Mouse (Mus musculus): ENCODE data around the gene Wdr46. TPM values are rescaled to one million over a fixed set of nuclear protein-coding genes. Genes with fewer than 3 reads are reported as not detected.

Gene Wdr46
- total and polyA plus RNA-seq, 3 experiments, result 39.8 to 72.4 (median 49.7) TPM

DNA sequence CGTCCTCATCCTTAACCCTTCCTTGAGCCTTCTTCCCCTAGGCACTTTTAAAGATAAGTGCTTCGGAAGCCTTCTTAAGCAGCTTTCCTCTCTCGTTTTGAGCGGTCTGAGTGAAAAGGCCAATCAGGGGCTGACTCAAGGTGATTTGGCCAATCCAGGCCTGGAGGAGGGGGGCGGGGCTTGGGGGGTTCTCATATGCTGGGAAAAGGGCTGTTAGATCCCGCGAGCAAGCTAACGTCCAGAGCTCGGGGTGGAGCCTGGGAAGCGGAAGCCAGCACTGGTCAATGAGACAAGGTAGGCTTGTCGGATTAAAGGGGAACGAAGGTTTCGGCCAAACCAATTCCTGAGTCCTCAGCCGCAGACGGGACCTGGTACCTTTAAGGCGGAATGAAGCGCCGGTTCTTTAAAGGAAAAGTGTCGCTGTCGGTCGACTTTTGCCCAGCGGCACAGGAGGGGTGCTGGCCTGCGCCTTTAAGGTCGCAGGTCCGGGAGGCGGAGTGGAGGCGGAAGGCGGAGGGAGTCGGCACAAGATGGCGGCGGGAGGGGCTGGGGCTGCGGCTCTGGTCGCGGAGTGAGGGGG is 24.7 kb upstream of the Wdr46 start, which contains the start of the genes Tapbp and Zbtb22 (continued):
- TF ChIP-seq ZMIZ1 (IDR thresholded peaks at IDR 0.05; ENCODE audit: low read depth, low read length), result no peak
- TF ChIP-seq SIN3A (IDR thresholded peaks at IDR 0.05; ENCODE audit: low read length), result peak; percentile 100
- TF ChIP-seq MAX (IDR thresholded peaks at IDR 0.05; ENCODE audit: low read length), result no peak
- no peak for TF ChIP-seq ZC3H11A (IDR thresholded peaks at IDR 0.05; ENCODE audit: low read depth, low read length)
- TF ChIP-seq ZKSCAN1 (IDR thresholded peaks at IDR 0.05; ENCODE audit: borderline replicate concordance, low read depth, low read length), result no peak
- no peak; the same call in 1 of the 2 replicates for TF ChIP-seq POLR2AphosphoS2 (IDR thresholded peaks at IDR 0.05; ENCODE audit: low read depth, low read length)
- TF ChIP-seq GABPA (IDR thresholded peaks at IDR 0.05; ENCODE audit: insufficient replicate concordance, low read depth, low read length), result no peak
- TF ChIP-seq RCOR1 (conservative IDR thresholded peaks at IDR 0.05; ENCODE audit: low read depth, low read length), result no peak
- TF ChIP-seq SMC3 (IDR thresholded peaks at IDR 0.05; ENCODE audit: low read depth, low read length), result no peak
- no peak for TF ChIP-seq JUN (IDR thresholded peaks at IDR 0.05; ENCODE audit: insufficient read depth, low read depth, low read length)
- no peak for TF ChIP-seq ETS1 (conservative IDR thresholded peaks at IDR 0.05; ENCODE audit: low read depth, low read length)

DNA sequence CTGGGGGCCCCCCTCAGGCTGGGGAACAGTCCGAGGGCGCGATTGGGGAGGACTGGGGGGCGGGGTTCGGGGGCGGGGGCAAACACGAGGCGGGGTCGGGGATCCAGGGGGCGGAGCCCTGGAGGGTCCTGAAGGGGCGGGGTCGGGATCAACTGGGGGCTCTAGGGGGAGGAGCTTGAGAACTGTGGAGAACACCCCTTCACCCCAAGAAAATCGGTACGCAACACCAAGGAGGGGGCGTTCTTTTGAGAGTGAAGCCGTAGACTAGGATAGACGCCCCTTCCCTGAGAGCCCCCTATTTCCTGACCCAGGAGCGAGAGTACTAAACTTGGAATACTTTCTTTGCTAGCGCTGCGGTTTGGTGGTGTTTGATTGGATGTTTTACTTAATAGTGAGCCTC is 24.2 kb upstream of the Wdr46 start:
- no peak for DNase-seq (ENCODE audit: extremely low read depth)
- peaks cover 27 to 50% of the 10 kb centered on the region in 2 experiments for H3K4me1 ChIP-seq (ENCODE audit: control insufficient read depth in 1 of 2, insufficient read depth in 2 of 2)
- H3K4me3 ChIP-seq (replicated peaks in 1 of 3; ENCODE audit: low read depth in 2 of 3, low read length in 2 of 3, poor library complexity in 1 of 3), result peak overlapping the region; percentile 58 to 62 (median 59)
- TF ChIP-seq MAFK (IDR thresholded peaks at IDR 0.05; ENCODE audit: insufficient replicate concordance, low read length), result no peak
- no peak overlapping the region for H3K27ac ChIP-seq (ENCODE audit: insufficient read depth, low read depth)
- H3K9ac ChIP-seq (ENCODE audit: insufficient read depth, low read depth), result peak overlapping the region; percentile 70
- H3K27me3 ChIP-seq (replicated peaks), result no peaks in the 10 kb centered on the region
- dilution Hi-C loops (cut with MboI; ENCODE audit: extremely low pct_ligation_motif_present, extremely low pct_unique_long_range_greater_than_20kb, low sequenced_read_pairs), result no loop called here
- in situ Hi-C loops (cut with MboI; ENCODE audit: low pct_ligation_motif_present, low pct_unique_long_range_greater_than_20kb, low sequenced_read_pairs), result no loop called here
- peak overlapping the region; percentile 62 for H3K4me2 ChIP-seq (ENCODE audit: insufficient read depth, low read depth, poor library complexity, severe bottlenecking)
- H3K79me2 ChIP-seq (replicated peaks; ENCODE audit: control insufficient read depth, extremely low read depth, insufficient read depth, poor library complexity, severe bottlenecking), result peaks cover 14% of the 10 kb centered on the region
- H3K36me3 ChIP-seq (replicated peaks in 1 of 2; ENCODE audit: control insufficient read depth in 1 of 2, insufficient read depth in 1 of 2, low read length in 1 of 2), result peaks cover 45 to 62% of the 10 kb centered on the region in 2 experiments
- H3K9me3 ChIP-seq (replicated peaks; ENCODE audit: low read length), result peaks cover 6% of the 10 kb centered on the region

DNA sequence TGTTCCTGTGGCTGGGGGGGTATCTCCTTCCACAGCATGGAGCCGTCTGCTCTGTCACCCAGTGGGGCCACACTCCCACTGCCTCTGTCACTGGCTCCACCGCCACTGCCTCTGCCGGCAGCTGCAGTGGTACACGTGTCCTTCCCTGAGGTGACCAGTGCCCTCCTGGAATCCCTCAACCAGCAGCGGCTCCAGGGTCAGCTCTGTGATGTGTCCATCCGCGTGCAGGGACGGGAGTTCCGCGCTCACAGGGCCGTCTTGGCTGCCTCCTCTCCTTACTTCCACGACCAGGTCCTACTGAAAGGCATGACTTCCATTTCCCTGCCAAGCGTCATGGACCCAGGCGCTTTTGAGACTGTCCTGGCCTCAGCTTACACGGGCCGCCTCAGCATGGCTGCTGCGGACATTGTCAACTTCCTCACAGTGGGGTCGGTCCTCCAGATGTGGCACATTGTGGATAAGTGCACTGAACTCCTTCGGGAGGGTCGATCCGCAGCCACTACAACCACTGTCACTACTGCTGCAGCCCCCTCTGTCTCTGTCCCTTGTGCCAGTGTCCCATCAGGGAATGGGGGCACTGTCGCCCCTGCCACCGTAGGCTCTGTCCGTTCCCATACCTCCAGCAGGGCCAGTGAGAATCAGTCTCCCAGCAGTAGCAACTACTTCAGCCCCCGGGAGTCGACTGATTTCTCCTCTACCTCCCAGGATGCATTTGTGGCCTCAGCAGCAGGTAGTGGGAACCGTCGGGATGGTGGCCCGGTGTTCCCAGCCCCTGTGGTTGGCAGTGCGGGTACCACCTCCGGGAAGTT is 23.4 kb upstream of the Wdr46 start:
- DNase-seq (ENCODE audit: extremely low read depth), result no peak
- in situ Hi-C loops (cut with MboI; ENCODE audit: low pct_ligation_motif_present, low pct_unique_long_range_greater_than_20kb, low sequenced_read_pairs), result no loop called here
- Histone ChIP-seq H3K9ac (ENCODE audit: insufficient read depth, low read depth) (no peak overlapping the region), H3K79me2 (replicated peaks; ENCODE audit: control insufficient read depth, extremely low read depth, insufficient read depth, poor library complexity, severe bottlenecking) (peaks cover 22% of the 10 kb centered on the region), H3K4me1 (ENCODE audit: control insufficient read depth in 1 of 2, insufficient read depth in 2 of 2) (peaks cover 30 to 55% of the 10 kb centered on the region in 2 experiments), H3K4me3 (replicated peaks in 1 of 3; ENCODE audit: low read depth in 2 of 3, low read length in 2 of 3, poor library complexity in 1 of 3) (peak overlapping the region in 2 of 3 experiments; percentile 41 to 58), H3K27me3 (replicated peaks) (no peaks in the 10 kb centered on the region), H3K4me2 (ENCODE audit: insufficient read depth, low read depth, poor library complexity, severe bottlenecking) (peak overlapping the region; percentile 62), H3K36me3 (replicated peaks in 1 of 2; ENCODE audit: control insufficient read depth in 1 of 2, insufficient read depth in 1 of 2, low read length in 1 of 2) (peaks cover 44 to 62% of the 10 kb centered on the region in 2 experiments), H3K9me3 (replicated peaks; ENCODE audit: low read length) (peaks cover 6% of the 10 kb centered on the region), H3K27ac (ENCODE audit: insufficient read depth, low read depth) (no peak overlapping the region)
- dilution Hi-C loops (cut with MboI; ENCODE audit: extremely low pct_ligation_motif_present, extremely low pct_unique_long_range_greater_than_20kb, low sequenced_read_pairs), result no loop called here
- TF ChIP-seq NRF1 (IDR thresholded peaks at IDR 0.05; ENCODE audit: low read depth, low read length), result no peak
- TF ChIP-seq NELFE (IDR thresholded peaks at IDR 0.05; ENCODE audit: low read depth, low read length), result no peak
- TF ChIP-seq EP300 (IDR thresholded peaks at IDR 0.05; ENCODE audit: low read length), result no peak
- no peak for TF ChIP-seq JUND (conservative IDR thresholded peaks at IDR 0.05; ENCODE audit: low read depth, low read length)
- TF ChIP-seq POLR2AphosphoS2 (IDR thresholded peaks at IDR 0.05; ENCODE audit: low read depth, low read length), result no peak
- no peak for TF ChIP-seq ZMIZ1 (IDR thresholded peaks at IDR 0.05; ENCODE audit: low read depth, low read length)
- no peak for TF ChIP-seq UBTF (IDR thresholded peaks at IDR 0.05; ENCODE audit: low read depth, low read length)
- TF ChIP-seq TCF12 (IDR thresholded peaks at IDR 0.05; ENCODE audit: low read depth, low read length), result no peak
- TF ChIP-seq IRF4 (IDR thresholded peaks at IDR 0.05; ENCODE audit: low read depth, low read length), result no peak
- no peak for TF ChIP-seq USF1 (IDR thresholded peaks at IDR 0.05; ENCODE audit: low read depth, low read length)
- no peak for TF ChIP-seq MEF2A (IDR thresholded peaks at IDR 0.05; ENCODE audit: borderline replicate concordance, low read depth, low read length)
